Mouse (Mus musculus) erythroblast, embryonic 14.5 days (primary cell): ENCODE results near the gene Dnm3.

Source experiments
- GATA1 ChIP-seq: IDR thresholded peaks from 2 replicates; pipeline ENCODE4 v1.6.1; 2012; ENCODE audit warnings: low read length, inconsistent platforms, mixed read lengths
- TAL1 ChIP-seq: IDR thresholded peaks from 3 replicates; pipeline ENCODE4 v1.6.1; 2012; ENCODE audit warnings: low read length, inconsistent platforms, mixed read lengths

DNA sequence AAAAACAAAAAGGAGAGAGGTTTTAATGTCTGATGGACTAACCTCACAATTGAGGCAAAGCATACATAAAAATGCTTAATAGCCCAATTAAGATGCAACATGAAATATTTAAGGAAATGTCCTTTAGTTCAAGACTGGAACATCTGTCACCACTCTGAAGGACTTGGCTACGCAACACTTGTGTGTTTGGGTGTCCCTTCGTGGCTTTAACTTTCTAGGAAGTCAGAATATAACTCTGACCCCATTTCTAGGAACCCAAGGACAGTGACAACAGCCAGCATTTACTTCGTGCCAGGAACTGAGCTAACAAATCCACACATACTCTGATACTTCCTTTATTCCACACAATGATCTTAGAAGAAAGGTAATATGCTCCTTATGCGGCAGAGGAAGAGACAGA lies 237.1 kb downstream of the Dnm3 start:
- TF ChIP-seq TAL1 = no peak
- no peak for TF ChIP-seq GATA1
